Mouse (Mus musculus) intestine, embryonic 16.5 days (tissue): ENCODE data around the gene Gm2115. TPM values are rescaled to one million over a fixed set of nuclear protein-coding genes. Genes with fewer than 3 reads are reported as not detected.

ENCODE experiments used
- ATAC-seq: fragments of 200-750 bp; cut with Nextera tagmentation; 2 replicates; pipeline ENCODE4 v1.8.0; 2017; ENCODE audit warnings: moderate TSS enrichment, moderate library complexity
- H3K27ac ChIP-seq: fragments of 300-500 bp; sonication (generic); 2 replicates; pipeline ENCODE4 v1.5.1; 2014; ENCODE audit warnings: mild to moderate bottlenecking, low read length
- H3K27me3 ChIP-seq: fragments of 300-500 bp; sonication (generic); replicated peaks from 2 replicates; pipeline ENCODE4 v1.6.1; 2014; ENCODE audit warnings: low read length, control low read depth, mixed read lengths; ENCODE audit not compliant: control insufficient read depth, insufficient read depth
- H3K36me3 ChIP-seq: fragments of 300-500 bp; sonication (generic); 2 replicates; pipeline ENCODE4 v1.6.1; 2014; ENCODE audit warnings: low read length, control low read depth; ENCODE audit not compliant: control insufficient read depth, insufficient read depth
- H3K4me1 ChIP-seq: fragments of 300-500 bp; sonication (generic); 2 replicates; pipeline ENCODE4 v1.6.1; 2014; ENCODE audit warnings: low read length, control low read depth, mixed read lengths; ENCODE audit not compliant: control insufficient read depth, insufficient read depth
- H3K4me2 ChIP-seq: fragments of 300-500 bp; sonication (generic); 2 replicates; pipeline ENCODE4 v1.6.1; 2014; ENCODE audit warnings: low read depth, low read length, control low read depth
- H3K4me3 ChIP-seq: fragments of 300-500 bp; sonication (generic); 2 replicates; pipeline ENCODE4 v1.5.1; 2014; ENCODE audit warnings: mild to moderate bottlenecking, low read length
- H3K9ac ChIP-seq: fragments of 300-500 bp; sonication (generic); 2 replicates; pipeline ENCODE4 v1.6.1; 2014; ENCODE audit warnings: low read depth, low read length
- H3K9me3 ChIP-seq: fragments of 300-500 bp; sonication (generic); 2 replicates; pipeline ENCODE4 v1.6.1; 2016; ENCODE audit warnings: low read length, control low read depth; ENCODE audit not compliant: control insufficient read depth
- WGBS: fragments of 180-500 bp; shearing (Covaris S2); extraction: QIAGEN DNeasy Blood & Tissue Kit; methylation state at CpG from one replicate; pipeline ENCODE4 v1.1.7; 2014; 5-methylcytosine and 5-hydroxymethylcytosine counted together
- polyA plus RNA-seq: library from polyadenylated mRNA; unstranded; fragments of >200 nt; fragmentation: Nextera tagmentation; extraction: Ambion mirVana; gene quantifications from 2 replicates; pipeline ENCODE4 v1.2.1, GENCODE M21; 2015

Gene Gm2115
- polyA plus RNA-seq, 1 experiment from 2014 or later, result 1.4 TPM

DNA sequence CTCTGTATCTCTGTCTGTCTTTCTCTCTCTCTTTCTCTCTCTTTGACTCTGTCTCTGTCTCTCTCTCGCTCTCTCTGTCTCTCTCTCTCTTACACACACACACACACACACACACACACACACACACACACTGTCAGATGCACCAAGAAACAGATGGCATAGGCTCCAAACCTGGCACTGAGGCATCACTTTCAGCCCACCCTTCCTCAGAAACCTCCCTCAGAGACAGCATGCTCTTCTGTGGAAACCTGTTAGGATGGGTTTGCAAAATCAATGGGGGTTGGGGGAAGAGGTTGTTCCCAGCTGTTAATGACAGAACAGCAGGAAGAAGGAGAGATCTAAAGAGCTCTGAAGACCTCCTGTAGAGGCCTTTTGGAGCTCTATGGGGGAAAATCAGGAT lies 50.1 kb downstream of the Gm2115 start:
- no peak overlapping the region for H3K4me2 ChIP-seq
- no peak overlapping the region for H3K4me3 ChIP-seq
- ATAC-seq, result no peak
- 40% methylated on average over 1 of the region's 1 CpGs for WGBS
- H3K9me3 ChIP-seq, result no peaks in the 10 kb centered on the region
- H3K4me1 ChIP-seq, result no peaks in the 10 kb centered on the region
- no peak overlapping the region for H3K27ac ChIP-seq
- H3K36me3 ChIP-seq, result no peaks in the 10 kb centered on the region
- H3K27me3 ChIP-seq, result no peaks in the 10 kb centered on the region
- H3K9ac ChIP-seq, result no peak overlapping the region

DNA sequence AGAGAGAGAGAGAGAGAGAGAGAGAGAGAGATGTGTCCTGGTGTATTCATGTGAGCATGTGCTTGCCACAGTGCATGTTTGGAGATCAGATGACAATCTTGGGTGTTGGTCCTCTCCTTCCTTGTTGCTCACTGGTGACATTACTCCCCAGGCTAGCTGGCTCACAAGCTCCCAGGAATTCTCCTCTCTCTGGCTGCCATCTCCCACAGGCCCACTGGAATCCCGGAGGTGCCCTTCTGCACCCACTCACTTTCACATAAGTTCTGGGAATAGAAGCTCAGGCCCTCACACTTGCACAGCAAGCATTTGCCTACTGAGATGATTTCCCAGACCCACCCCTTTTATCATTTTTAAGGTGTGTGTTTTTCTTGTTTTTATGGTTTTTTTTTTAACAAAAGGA lies 51.0 kb downstream of the Gm2115 start:
- H3K9me3 ChIP-seq, result no peaks in the 10 kb centered on the region
- WGBS, result 83% methylated on average over 1 of the region's 1 CpGs
- ATAC-seq, result no peak

DNA sequence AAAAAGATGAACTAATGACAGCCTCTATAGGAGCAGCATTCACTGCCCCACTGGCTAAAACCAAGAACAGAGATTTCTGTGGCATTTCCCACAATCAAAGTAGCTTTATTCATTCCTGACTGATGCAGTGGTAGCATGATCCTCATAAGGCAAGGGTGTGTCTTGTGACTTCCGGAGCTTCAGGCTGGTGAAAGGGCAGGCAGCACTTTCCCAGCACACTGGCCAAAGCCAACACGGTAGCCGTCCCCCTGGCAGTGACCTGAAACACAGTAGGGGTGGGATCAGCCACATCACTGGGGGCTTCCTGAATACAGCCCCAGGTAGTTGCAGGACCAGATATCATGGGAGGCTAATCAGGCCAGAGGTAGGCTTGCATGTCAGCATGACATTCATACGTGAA lies 56.3 kb downstream of the Gm2115 start:
- 89% methylated on average over 4 of the region's 4 CpGs for WGBS
- H3K4me1 ChIP-seq, result no peaks in the 10 kb centered on the region
- no peaks in the 10 kb centered on the region for H3K27me3 ChIP-seq
- no peaks in the 10 kb centered on the region for H3K9me3 ChIP-seq
- no peak overlapping the region for H3K27ac ChIP-seq
- no peak overlapping the region for H3K4me2 ChIP-seq
- no peak for ATAC-seq
- no peak overlapping the region for H3K9ac ChIP-seq
- no peaks in the 10 kb centered on the region for H3K36me3 ChIP-seq
- H3K4me3 ChIP-seq, result no peak overlapping the region

More for the DNA sequence above, 51.0 kb downstream of the Gm2115 start:
- no peak overlapping the region for H3K4me3 ChIP-seq
- no peaks in the 10 kb centered on the region for H3K4me1 ChIP-seq
- H3K36me3 ChIP-seq, result no peaks in the 10 kb centered on the region
- H3K27me3 ChIP-seq, result no peaks in the 10 kb centered on the region
- no peak overlapping the region for H3K27ac ChIP-seq
- H3K9ac ChIP-seq, result no peak overlapping the region
- no peak overlapping the region for H3K4me2 ChIP-seq

- Histone ChIP-seq H3K4me3 (no peak overlapping the region), H3K36me3 (no peaks in the 10 kb centered on the region), H3K27me3 (no peaks in the 10 kb centered on the region), H3K27ac (no peak overlapping the region), H3K4me2 (no peak overlapping the region), H3K4me1 (no peaks in the 10 kb centered on the region), H3K9me3 (no peaks in the 10 kb centered on the region), H3K9ac (no peak overlapping the region)
- WGBS, result 68% methylated on average over 3 of the region's 3 CpGs
- no peak for ATAC-seq
Observed at GRCm38 (mm10) chr7:84586360-84587100, 57.8 kb downstream of the Gm2115 start.

- no peaks in the 10 kb centered on the region for H3K9me3 ChIP-seq
- ATAC-seq, result peak; percentile 79
- 88% methylated on average over 5 of the region's 5 CpGs for WGBS
Observed at GRCm38 (mm10) chr7:84587101-84587783, 58.5 kb downstream of the Gm2115 start.

GRCm38 (mm10) chr7:84590622-84591021 lies 61.9 kb downstream of the Gm2115 start:
- Histone ChIP-seq H3K27me3 (no peaks in the 10 kb centered on the region), H3K4me1 (no peaks in the 10 kb centered on the region), H3K4me3 (no peak overlapping the region), H3K9me3 (no peaks in the 10 kb centered on the region), H3K4me2 (no peak overlapping the region), H3K36me3 (no peaks in the 10 kb centered on the region), H3K9ac (no peak overlapping the region), H3K27ac (no peak overlapping the region)
- no peak for ATAC-seq
- 80% methylated on average over 2 of the region's 2 CpGs for WGBS

More at GRCm38 (mm10) chr7:84587101-84587783, 58.5 kb downstream of the Gm2115 start:
- Histone ChIP-seq H3K4me2 (no peak overlapping the region), H3K27ac (no peak overlapping the region), H3K4me3 (no peak overlapping the region), H3K9ac (no peak overlapping the region), H3K36me3 (no peaks in the 10 kb centered on the region), H3K4me1 (no peaks in the 10 kb centered on the region), H3K27me3 (no peaks in the 10 kb centered on the region)

- WGBS, result 82% methylated on average over 3 of the region's 3 CpGs
- no peak for ATAC-seq
- no peak overlapping the region for H3K27ac ChIP-seq
Observed at GRCm38 (mm10) chr7:84591347-84591746, 62.6 kb downstream of the Gm2115 start.

GRCm38 (mm10) chr7:84594087-84594916 lies 65.5 kb downstream of the Gm2115 start:
- no peaks in the 10 kb centered on the region for H3K36me3 ChIP-seq
- H3K4me2 ChIP-seq, result no peak overlapping the region
- H3K9me3 ChIP-seq, result no peaks in the 10 kb centered on the region
- no peaks in the 10 kb centered on the region for H3K4me1 ChIP-seq
- 48% methylated on average over 8 of the region's 8 CpGs for WGBS
- peak; percentile 82 for ATAC-seq
- H3K9ac ChIP-seq, result no peak overlapping the region
- no peak overlapping the region for H3K27ac ChIP-seq
- no peak overlapping the region for H3K4me3 ChIP-seq
- no peaks in the 10 kb centered on the region for H3K27me3 ChIP-seq

More at GRCm38 (mm10) chr7:84591347-84591746, 62.6 kb downstream of the Gm2115 start:
- Histone ChIP-seq H3K4me2 (no peak overlapping the region), H3K4me3 (no peak overlapping the region), H3K27me3 (no peaks in the 10 kb centered on the region), H3K9me3 (no peaks in the 10 kb centered on the region), H3K36me3 (no peaks in the 10 kb centered on the region), H3K4me1 (no peaks in the 10 kb centered on the region), H3K9ac (no peak overlapping the region)

DNA sequence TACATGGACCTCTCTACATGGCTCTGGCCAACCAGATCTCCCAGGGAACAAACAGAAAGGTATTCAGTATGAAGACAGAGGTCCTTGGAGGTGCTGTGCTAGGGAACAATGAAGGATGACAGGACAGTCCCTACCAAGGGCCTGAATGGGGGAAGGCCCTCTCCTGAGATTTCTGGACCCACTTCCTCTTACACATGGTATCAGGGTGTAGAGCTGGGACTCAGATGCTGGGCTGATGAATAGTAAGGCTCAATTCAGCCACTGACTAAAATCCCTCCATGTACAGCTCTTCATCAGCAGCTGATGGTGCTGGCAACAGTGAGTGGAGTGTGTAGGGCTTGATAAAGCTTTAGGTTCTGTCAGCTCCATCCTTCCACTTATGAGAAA lies 66.2 kb downstream of the Gm2115 start:
- Histone ChIP-seq H3K9me3 (no peaks in the 10 kb centered on the region), H3K36me3 (no peaks in the 10 kb centered on the region), H3K4me3 (no peak overlapping the region), H3K27me3 (no peaks in the 10 kb centered on the region), H3K9ac (no peak overlapping the region), H3K4me1 (no peaks in the 10 kb centered on the region), H3K27ac (no peak overlapping the region), H3K4me2 (no peak overlapping the region)
- ATAC-seq, result no peak; the same call in 1 of the 2 replicates
